Mouse (Mus musculus) ES-E14 (cell line): ENCODE data around the gene Akap10.

Experiments used
- CHD2 ChIP-seq: IDR thresholded peaks from 2 replicates; pipeline ENCODE4 v1.6.1; 2014; ENCODE audit warnings: mild to moderate bottlenecking, low read depth, low read length, inconsistent platforms
- HCFC1 ChIP-seq: IDR thresholded peaks from 2 replicates; pipeline ENCODE4 v1.6.1; 2012; ENCODE audit warnings: low read length, inconsistent platforms, borderline replicate concordance; ENCODE audit not compliant: insufficient read depth
- MAFK ChIP-seq: IDR thresholded peaks from 2 replicates; pipeline ENCODE4 v1.6.1; 2014; ENCODE audit warnings: mild to moderate bottlenecking, low read depth, low read length, inconsistent platforms; ENCODE audit not compliant: insufficient read depth
- ZC3H11A ChIP-seq: IDR thresholded peaks from 2 replicates; pipeline ENCODE4 v1.6.1; 2012; ENCODE audit warnings: low read depth, mild to moderate bottlenecking, inconsistent platforms, low read length, borderline replicate concordance
- ZNF384 ChIP-seq: IDR thresholded peaks from 2 replicates; pipeline ENCODE4 v1.6.1; 2012; ENCODE audit warnings: low read depth, low read length, inconsistent platforms

DNA sequence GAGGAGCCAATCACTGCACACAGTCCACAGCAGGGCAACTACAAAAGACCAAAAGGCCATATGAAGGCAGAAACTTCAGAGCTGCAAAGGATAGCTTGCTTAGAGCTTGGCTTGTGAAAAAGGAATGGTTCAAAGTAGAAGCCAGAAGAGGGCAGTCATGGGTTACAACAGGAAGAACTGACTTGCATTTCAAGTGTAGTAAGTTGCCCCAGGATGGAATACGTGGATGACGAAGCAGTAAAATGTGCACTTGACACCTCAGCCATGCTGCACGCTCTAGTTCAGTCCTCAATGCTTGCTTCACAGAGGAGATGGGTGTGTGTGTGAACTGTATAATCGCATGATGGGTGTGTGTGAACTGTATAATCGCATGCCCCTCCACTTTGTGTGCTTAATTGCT lies 47.9 kb downstream of the Akap10 start:
- TF ChIP-seq MAFK (peak; percentile 31; the same call in 1 of the 2 replicates), CHD2 (no peak), ZC3H11A (no peak), ZNF384 (no peak), HCFC1 (no peak)
